ENCODE assay signal across 8 mouse cellular contexts in genomic region chr9:99434892-99435618, GRCm38 (mm10). TPM values are rescaled to one million over a fixed set of nuclear protein-coding genes. Genes with fewer than 3 reads are reported as not detected.
DNase-seq lines count a peak whose midpoint lies in the region; ATAC-seq lines count a peak whose summit lies in the region.

No protein-coding gene starts in this region.

- intact Hi-C loops in left cerebral cortex, postnatal 4 days (cut with DNase I): no loop called here
- intact Hi-C loops in left cerebral cortex, postnatal 36 days (cut with DNase I): loop anchor here (5.0 kb wide), 1 partner anchor 48 kb away; no protein-coding TSS in a partner anchor
- intact Hi-C loops in gastrocnemius, postnatal 14 days (cut with DNase I; ENCODE audit: low total_unique reads): no loop called here

- peaks cover 13% of the 10 kb centered on the region in 2 experiments for H3K4me1 ChIP-seq in heart, embryonic 14.5 days (ENCODE audit: control insufficient read depth in 2 of 2, insufficient read depth in 2 of 2, low read length in 2 of 2)

- H3K27ac ChIP-seq in heart, embryonic 14.5 days (replicated peaks in 1 of 2; ENCODE audit: control insufficient read depth in 1 of 2, insufficient read depth in 1 of 2, low read depth in 2 of 2, low read length in 2 of 2): peak overlapping the region; percentile 16 to 54; a peak in 2 of 4 replicates

- 59% methylated on average over 14 of the region's 14 CpGs for WGBS in heart, embryonic 14.5 days

- peak overlapping the region; percentile 88 for H3K9ac ChIP-seq in heart, embryonic 14.5 days (ENCODE audit: low read length)

- peaks cover 12% of the 10 kb centered on the region for H3K27me3 ChIP-seq in heart, embryonic 14.5 days (ENCODE audit: control insufficient read depth, insufficient read depth, low read length)

- peak overlapping the region; percentile 84 to 85 for H3K4me3 ChIP-seq in heart, embryonic 14.5 days (ENCODE audit: control insufficient read depth in 1 of 2, insufficient read depth in 1 of 2, low read depth in 1 of 2, low read length in 2 of 2)

- H3K36me3 ChIP-seq in heart, embryonic 14.5 days (ENCODE audit: control insufficient read depth, insufficient read depth, low read length): no peaks in the 10 kb centered on the region

- ATAC-seq in heart, embryonic 14.5 days (ENCODE audit: insufficient number of reproducible peaks, insufficient read depth, low FRiP score, low read depth): no peak

- peak; percentile 61 to 77 for DNase-seq in left cerebral cortex, adult 18-20 months (ENCODE audit: low spot score in 2 of 2)
- DNase-seq in left cerebral cortex, postnatal 4 days: no peak
- peak; percentile 45 for DNase-seq in adrenal gland, postnatal 25 days
- peak; percentile 70 to 73 for DNase-seq in left cerebral cortex, postnatal 36 days (ENCODE audit: low spot score in 2 of 2)
- DNase-seq in ovary, postnatal 14 days (ENCODE audit: low spot score): peak; percentile 19
- no peak for DNase-seq in adipocyte (ENCODE audit: low spot score)
- DNase-seq in gastrocnemius, postnatal 14 days: no peak

- H3K4me2 ChIP-seq in heart, embryonic 14.5 days (ENCODE audit: low read length): peak overlapping the region; percentile 94

- H3K9me3 ChIP-seq in heart, embryonic 14.5 days (ENCODE audit: control insufficient read depth, low read length): no peaks in the 10 kb centered on the region

RNA-seq across cellular contexts. Expression of gene Mras, which starts 2.1 kb away (rescaled TPM):
- 100 to 1,000 TPM; 161 to 167 TPM for total RNA-seq in left cerebral cortex, adult 18-20 months (2021)
- total RNA-seq in left cerebral cortex, postnatal 4 days (2021): 10 to 100 TPM; 66.3 to 72.2 TPM
- total RNA-seq in adrenal gland, postnatal 25 days (2021): 40.4 and 50.1 TPM in 2 replicates
- 12.4 and 13.0 TPM in 2 replicates for polyA plus RNA-seq in heart, embryonic 14.5 days (2014; fragmentation: Nextera tagmentation; extraction: Ambion mirVana)
- total RNA-seq in left cerebral cortex, postnatal 36 days (2021): 100 to 1,000 TPM; 151 to 157 TPM
- total RNA-seq in gastrocnemius, postnatal 14 days (2021): 1 to 10 TPM; 6.8 to 7.7 TPM

RNA-seq across cellular contexts. Expression of gene Nme9, which starts 16.2 kb away (rescaled TPM):
- not detected for total RNA-seq in left cerebral cortex, adult 18-20 months (2021)
- under 1 TPM in 1 of 2 experiments, not detected in 1; 0.48 TPM for total RNA-seq in left cerebral cortex, postnatal 4 days (2021)
- total RNA-seq in adrenal gland, postnatal 25 days (2021): not detected in 2 replicates
- not detected in 2 replicates for polyA plus RNA-seq in heart, embryonic 14.5 days (2014; fragmentation: Nextera tagmentation; extraction: Ambion mirVana)
- total RNA-seq in left cerebral cortex, postnatal 36 days (2021): not detected
- not detected for total RNA-seq in gastrocnemius, postnatal 14 days (2021)

Comparison
In these comparisons a context has a peak if more than half of its experiments do, and no peak if none do; other contexts are left out.
1. DNase-seq: peak in left cerebral cortex, adult 18-20 months (2 of 2), adrenal gland, postnatal 25 days (single experiment), left cerebral cortex, postnatal 36 days (2 of 2) and ovary, postnatal 14 days (single experiment); none in left cerebral cortex, postnatal 4 days (single experiment), adipocyte (single experiment) and gastrocnemius, postnatal 14 days (single experiment).